Mouse (Mus musculus) midbrain, embryonic 11.5 days (tissue): ENCODE results near the gene Ly6g6f. TPM values are rescaled to one million over a fixed set of nuclear protein-coding genes. Genes with fewer than 3 reads are reported as not detected.

Experiments used
- ATAC-seq: fragments of 200-750 bp; cut with Nextera tagmentation; 2 replicates; pipeline ENCODE4 v1.8.0; 2017; ENCODE audit warnings: moderate TSS enrichment, moderate library complexity; ENCODE audit not compliant: low FRiP score
- DNase-seq: peaks from one replicate; pipeline ENCODE4 v3.0.0; 2015; ENCODE audit warnings: low spot score; ENCODE audit errors: missing footprints
- H3K27ac ChIP-seq: fragments of 300-500 bp; sonication (generic); 2 replicates; pipeline ENCODE4 v1.5.1; 2014; ENCODE audit warnings: low read depth, low read length
- H3K27me3 ChIP-seq: fragments of 300-500 bp; sonication (generic); 2 replicates; pipeline ENCODE4 v1.6.1; 2014; ENCODE audit warnings: mild to moderate bottlenecking, low read length, moderate library complexity, mixed read lengths; ENCODE audit not compliant: control insufficient read depth, insufficient read depth
- H3K36me3 ChIP-seq: fragments of 300-500 bp; sonication (generic); 2 replicates; pipeline ENCODE4 v1.6.1; 2014; ENCODE audit warnings: mild to moderate bottlenecking, low read length, moderate library complexity, mixed read lengths; ENCODE audit not compliant: control insufficient read depth, insufficient read depth
- H3K4me1 ChIP-seq: fragments of 300-500 bp; sonication (generic); 2 replicates; pipeline ENCODE4 v1.6.1; 2014; ENCODE audit warnings: low read length; ENCODE audit not compliant: control insufficient read depth, insufficient read depth
- H3K4me2 ChIP-seq: fragments of 300-500 bp; sonication (generic); 2 replicates; pipeline ENCODE4 v1.6.1; 2014; ENCODE audit warnings: mild to moderate bottlenecking, moderate library complexity
- H3K4me3 ChIP-seq: fragments of 300-500 bp; sonication (generic); 2 replicates; pipeline ENCODE4 v1.5.1; 2014; ENCODE audit warnings: low read depth, low read length
- H3K9ac ChIP-seq: fragments of 300-500 bp; sonication (generic); 2 replicates; pipeline ENCODE4 v1.6.1; 2014; ENCODE audit warnings: low read length
- H3K9me3 ChIP-seq: fragments of 300-500 bp; sonication (generic); 2 replicates; pipeline ENCODE4 v1.6.1; 2016; ENCODE audit warnings: low read length; ENCODE audit not compliant: control insufficient read depth
- WGBS: fragments of 180-500 bp; shearing (Covaris S2); extraction: QIAGEN DNeasy Blood & Tissue Kit; methylation state at CpG from one replicate; pipeline ENCODE4 v1.1.7; 2014; 5-methylcytosine and 5-hydroxymethylcytosine counted together
- polyA plus RNA-seq: library from polyadenylated mRNA; unstranded; fragments of >200 nt; fragmentation: Nextera tagmentation; extraction: Ambion mirVana; gene quantifications from 2 replicates; pipeline ENCODE4 v1.2.1, GENCODE M21; 2014

Gene Ly6g6f
- polyA plus RNA-seq, 1 experiment from 2014 or later: 0.74 TPM

DNA sequence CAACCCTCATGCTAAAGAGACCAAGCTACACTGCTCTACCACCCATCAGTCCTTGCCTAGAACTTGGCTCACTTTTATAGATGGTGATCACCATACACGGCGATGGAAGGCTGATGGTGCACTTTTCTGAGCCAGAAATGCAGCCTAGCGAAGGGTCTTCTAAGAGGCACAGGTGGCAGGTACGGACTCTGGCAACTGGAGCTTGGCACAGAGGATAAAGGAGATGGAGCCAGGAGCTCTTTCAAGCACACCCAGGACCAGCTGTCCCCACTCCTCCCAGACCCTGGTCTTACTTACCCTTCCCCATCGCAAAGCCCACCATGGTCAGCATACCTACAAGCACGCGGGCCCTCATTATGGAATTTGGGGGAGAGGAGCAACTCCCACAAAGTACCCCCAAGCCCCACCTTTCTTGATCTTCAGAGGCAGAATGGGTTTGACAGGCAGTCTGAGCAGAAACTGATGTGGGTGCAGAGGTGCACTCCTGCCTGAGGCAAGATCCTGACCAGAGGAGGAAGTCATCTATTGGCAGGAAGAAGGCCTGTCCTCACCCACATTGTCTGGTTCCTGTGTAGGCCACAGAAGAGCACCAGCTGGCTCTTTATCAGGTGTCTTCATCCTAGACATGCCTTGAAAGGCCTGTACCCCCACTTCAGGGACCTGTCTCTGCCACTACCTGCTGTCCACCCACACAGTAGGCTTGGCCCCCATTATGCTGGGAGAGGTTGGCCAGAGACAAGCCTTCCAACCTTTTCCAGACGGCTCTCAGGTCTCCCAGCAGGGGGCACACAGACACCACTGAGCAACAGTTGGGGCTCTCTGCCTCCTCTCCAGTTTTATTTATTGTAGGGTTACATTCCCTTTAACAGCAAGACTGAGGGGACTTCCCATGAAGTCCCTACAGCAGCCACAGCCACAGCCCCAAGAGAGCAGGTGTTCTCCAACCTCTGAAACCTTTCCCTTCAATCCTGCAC is 29.9 kb upstream of the Ly6g6f start, which contains the start of gene Ly6g5b:
Ly6g5b (minus strand) TSS at position 383 of the 974 bp plus-strand sequence.
- 87% methylated on average over 8 of the region's 8 CpGs for WGBS
- no peak within 1 kb of the TSS for H3K27ac ChIP-seq
- no peaks in the 10 kb centered on the region for H3K9me3 ChIP-seq
- H3K36me3 ChIP-seq: peaks cover 18% of the 10 kb centered on the region
- peaks cover 4% of the 10 kb centered on the region for H3K4me1 ChIP-seq
- no peak within 1 kb of the TSS; the same call in 1 of the 2 replicates for H3K9ac ChIP-seq
- H3K27me3 ChIP-seq: no peaks in the 10 kb centered on the region
- no peak within 1 kb of the TSS for H3K4me2 ChIP-seq
- no peak for ATAC-seq
- no peak for DNase-seq
- no peak within 1 kb of the TSS for H3K4me3 ChIP-seq

DNA sequence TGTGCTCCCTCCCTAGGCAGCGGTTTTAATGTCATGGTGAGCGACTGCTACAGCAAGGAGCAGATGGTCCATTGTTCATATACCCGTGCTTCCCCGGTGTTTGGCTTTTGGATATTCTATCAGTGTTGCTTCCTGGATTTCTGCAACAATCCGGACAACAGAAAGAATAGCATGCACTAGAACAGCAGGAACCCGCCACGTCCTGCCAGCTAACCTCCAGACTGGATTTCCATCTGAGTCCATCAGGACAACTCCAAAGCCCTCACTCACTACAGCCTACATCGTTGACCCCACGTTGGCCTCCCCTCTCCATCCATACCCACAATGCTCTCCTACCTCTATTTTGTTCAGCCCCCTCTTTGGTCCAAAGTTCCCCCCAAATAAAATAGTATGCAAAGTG is 26.4 kb upstream of the Ly6g6f start:
- no peak overlapping the region for H3K27ac ChIP-seq
- H3K9ac ChIP-seq: no peak overlapping the region
- ATAC-seq (no peak), DNase-seq (no peak)
- H3K4me2 ChIP-seq: no peak overlapping the region
- no peaks in the 10 kb centered on the region for H3K27me3 ChIP-seq
- WGBS: 75% methylated on average over 9 of the region's 9 CpGs
- no peak overlapping the region for H3K4me3 ChIP-seq
- H3K9me3 ChIP-seq: no peaks in the 10 kb centered on the region
- H3K4me1 ChIP-seq: no peaks in the 10 kb centered on the region
- peaks cover 10% of the 10 kb centered on the region for H3K36me3 ChIP-seq

DNA sequence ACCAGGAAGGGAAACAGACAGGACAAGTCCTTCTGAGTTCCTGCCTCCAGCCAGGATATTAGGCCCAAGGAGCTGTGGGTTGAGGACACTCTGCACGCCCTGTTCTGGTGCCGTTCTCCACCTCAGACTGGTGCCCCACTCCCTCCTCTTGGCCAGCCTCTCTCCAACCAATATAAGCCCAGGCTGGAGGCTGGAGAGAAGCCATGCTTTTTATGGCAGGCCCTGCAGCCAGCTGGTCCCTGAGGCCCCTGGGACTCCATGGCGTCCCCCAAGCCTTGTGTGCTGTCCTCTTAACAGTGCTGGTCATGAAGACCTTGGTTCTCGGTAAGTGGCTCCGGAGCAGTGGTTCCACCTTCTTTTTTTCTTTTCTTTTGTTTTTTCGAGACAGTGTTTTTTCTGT is 22.7 kb upstream of the Ly6g6f start, which contains the start of gene Ly6g5c:
Ly6g5c (plus strand) TSS at position 183 of the 400 bp plus-strand sequence.
- Histone ChIP-seq H3K4me3 (no peak within 1 kb of the TSS), H3K27me3 (no peaks in the 10 kb centered on the region), H3K36me3 (no peaks in the 10 kb centered on the region), H3K4me1 (peaks cover 8% of the 10 kb centered on the region), H3K9me3 (no peaks in the 10 kb centered on the region), H3K27ac (no peak within 1 kb of the TSS), H3K9ac (no peak within 1 kb of the TSS), H3K4me2 (no peak within 1 kb of the TSS)
- no peak for DNase-seq
- ATAC-seq: no peak
- 89% methylated on average over 6 of the region's 6 CpGs for WGBS

DNA sequence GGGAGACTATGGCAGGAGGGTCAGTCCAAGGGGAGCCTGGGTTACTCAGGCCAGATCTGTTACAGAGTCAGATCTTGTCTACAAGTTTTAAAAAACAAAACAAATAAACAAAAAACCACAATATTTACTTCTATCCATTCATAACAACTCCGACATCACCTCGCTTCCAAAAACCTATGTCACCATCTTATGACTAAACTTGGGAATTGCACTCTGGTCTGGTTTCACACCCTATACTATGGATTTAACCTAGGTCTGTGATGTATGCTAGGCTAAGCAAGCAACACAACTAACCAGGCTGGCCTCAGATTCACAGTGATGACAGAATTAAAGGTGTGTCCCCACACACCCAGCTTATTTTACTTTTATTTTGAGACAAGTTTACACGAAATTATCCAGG is 21.1 kb upstream of the Ly6g6f start:
- no peak overlapping the region for H3K4me3 ChIP-seq
- DNase-seq: no peak
- H3K4me2 ChIP-seq: peak overlapping the region; percentile 39
- WGBS: 69% methylated on average over 3 of the region's 3 CpGs
- H3K9ac ChIP-seq: peak overlapping the region; percentile 65
- no peaks in the 10 kb centered on the region for H3K27me3 ChIP-seq
- H3K9me3 ChIP-seq: no peaks in the 10 kb centered on the region
- ATAC-seq: no peak
- H3K4me1 ChIP-seq: peaks cover 8% of the 10 kb centered on the region
- no peak overlapping the region for H3K27ac ChIP-seq
- H3K36me3 ChIP-seq: peaks cover under 1% of the 10 kb centered on the region; the same call in 1 of the 2 replicates

DNA sequence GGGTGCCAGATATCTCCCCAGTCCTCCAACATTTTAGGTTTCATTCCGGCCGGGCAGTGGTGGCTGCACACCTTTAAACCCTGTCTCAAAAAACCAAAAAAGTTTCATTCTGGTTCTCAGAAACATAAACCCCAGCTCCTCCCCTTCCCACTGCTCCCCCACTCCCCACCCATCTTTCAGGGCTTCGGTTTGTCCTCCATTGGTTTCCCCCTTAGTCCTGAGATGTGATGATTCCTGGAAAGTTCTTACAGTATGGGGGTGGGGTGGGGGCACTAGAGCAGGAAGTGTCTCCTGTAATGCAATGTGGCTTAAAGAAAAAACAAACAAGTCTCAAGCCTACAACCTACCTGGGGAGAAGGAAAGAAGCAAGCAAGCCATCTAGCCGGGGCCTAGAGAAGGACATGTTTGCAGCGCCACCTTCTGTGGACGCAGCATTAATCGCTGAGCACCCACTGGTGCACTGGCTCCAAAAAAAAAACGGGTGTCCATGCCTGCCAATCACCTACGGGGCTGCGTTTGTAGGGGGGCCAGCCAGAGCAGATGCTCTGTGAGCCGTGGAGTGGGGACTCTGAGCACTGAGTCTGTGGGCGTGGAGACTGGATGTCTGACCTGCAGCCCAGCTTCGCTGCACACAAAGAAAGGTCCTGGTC is 20.5 kb upstream of the Ly6g6f start:
- DNase-seq (peak; percentile 89), ATAC-seq (peak; percentile 50)
- 22% methylated on average over 13 of the region's 13 CpGs for WGBS

DNA sequence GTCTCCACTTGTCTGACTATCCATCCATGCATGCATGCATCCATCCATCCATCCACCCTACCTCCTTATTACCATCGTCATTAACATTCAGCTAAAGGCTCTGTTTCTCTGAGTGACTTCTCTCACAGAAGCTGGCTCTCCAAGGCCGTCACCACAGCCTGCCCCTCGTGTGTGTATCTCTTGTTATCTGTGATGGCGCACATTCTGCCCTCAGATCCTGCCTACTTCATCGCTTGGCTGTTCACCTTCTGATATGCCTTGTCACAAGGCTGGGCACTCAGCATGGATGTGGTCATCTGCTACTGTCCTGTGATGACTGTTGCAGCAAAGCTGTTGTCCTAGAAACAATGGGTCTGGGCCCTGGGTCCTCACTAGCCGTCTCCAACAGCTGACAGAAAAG is 19.3 kb upstream of the Ly6g6f start:
- ATAC-seq (no peak), DNase-seq (no peak)
- Histone ChIP-seq H3K9me3 (no peaks in the 10 kb centered on the region), H3K27ac (no peak overlapping the region), H3K9ac (no peak overlapping the region), H3K4me2 (no peak overlapping the region), H3K4me3 (no peak overlapping the region), H3K36me3 (peaks cover 4% of the 10 kb centered on the region), H3K4me1 (peaks cover 8% of the 10 kb centered on the region), H3K27me3 (no peaks in the 10 kb centered on the region)
- WGBS: 81% methylated on average over 6 of the region's 6 CpGs

More for the DNA sequence above, 20.5 kb upstream of the Ly6g6f start:
- Histone ChIP-seq H3K4me3 (no peak overlapping the region), H3K4me1 (peaks cover 8% of the 10 kb centered on the region), H3K9ac (peak overlapping the region; percentile 65), H3K27ac (no peak overlapping the region), H3K4me2 (peak overlapping the region; percentile 39), H3K9me3 (no peaks in the 10 kb centered on the region), H3K36me3 (peaks cover 4% of the 10 kb centered on the region; the same call in 1 of the 2 replicates), H3K27me3 (no peaks in the 10 kb centered on the region)

DNA sequence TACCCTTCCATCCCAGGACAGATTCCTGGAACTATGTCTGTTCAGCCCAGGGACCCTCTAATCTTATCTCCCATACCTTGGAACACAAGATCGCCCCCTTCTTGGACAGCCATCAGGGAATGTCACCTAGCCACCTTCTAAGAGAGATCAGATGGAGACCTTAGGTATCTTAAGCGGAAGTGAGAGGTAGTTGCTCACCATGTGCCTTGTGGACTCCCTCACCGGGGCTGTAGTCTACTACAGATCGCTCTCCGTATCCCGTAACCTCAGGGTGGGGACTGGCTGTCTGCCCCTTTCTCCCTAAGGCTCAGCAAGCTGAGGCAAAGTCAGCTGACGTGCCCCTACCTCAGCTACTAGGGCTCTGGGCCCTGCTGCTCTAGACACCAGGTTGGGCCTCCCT is 18.7 kb upstream of the Ly6g6f start:
- no peak overlapping the region for H3K4me3 ChIP-seq
- no peaks in the 10 kb centered on the region for H3K9me3 ChIP-seq
- H3K27me3 ChIP-seq: no peaks in the 10 kb centered on the region
- H3K36me3 ChIP-seq: peaks cover 4% of the 10 kb centered on the region
- DNase-seq (no peak), ATAC-seq (no peak)
- H3K9ac ChIP-seq: no peak overlapping the region
- H3K4me2 ChIP-seq: no peak overlapping the region
- H3K4me1 ChIP-seq: peaks cover 8% of the 10 kb centered on the region
- 95% methylated on average over 7 of the region's 7 CpGs for WGBS
- no peak overlapping the region for H3K27ac ChIP-seq

DNA sequence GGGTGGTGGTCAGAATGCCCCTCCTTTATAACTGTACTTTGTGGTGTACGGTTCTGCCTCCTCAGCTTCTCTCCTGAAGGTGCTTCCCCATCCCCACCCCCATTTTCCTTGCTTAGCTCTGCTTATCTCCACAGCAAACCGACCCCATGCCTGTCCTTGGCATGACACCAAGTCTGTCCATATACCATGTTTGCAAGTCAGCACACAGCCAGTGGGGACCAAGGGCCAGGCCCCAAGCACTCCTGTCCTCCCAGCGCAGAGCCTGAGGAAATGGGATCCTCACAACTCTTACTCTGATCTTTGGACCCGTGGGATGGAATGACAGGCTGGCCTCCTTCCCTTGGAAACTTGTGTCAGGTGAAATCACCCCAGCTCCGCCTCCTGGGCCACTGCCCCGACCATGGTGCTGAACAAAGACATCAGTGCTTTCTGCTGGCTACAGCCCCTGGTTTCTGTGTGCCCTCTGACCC is 17.8 kb upstream of the Ly6g6f start:
- H3K27ac ChIP-seq: no peak overlapping the region
- H3K4me3 ChIP-seq: no peak overlapping the region
- H3K9ac ChIP-seq: no peak overlapping the region
- DNase-seq (no peak), ATAC-seq (no peak)
- no peak overlapping the region for H3K4me2 ChIP-seq
- no peaks in the 10 kb centered on the region for H3K9me3 ChIP-seq
- H3K27me3 ChIP-seq: no peaks in the 10 kb centered on the region
- 66% methylated on average over 6 of the region's 6 CpGs for WGBS
- H3K36me3 ChIP-seq: peaks cover 4% of the 10 kb centered on the region
- peaks cover 8% of the 10 kb centered on the region for H3K4me1 ChIP-seq

DNA sequence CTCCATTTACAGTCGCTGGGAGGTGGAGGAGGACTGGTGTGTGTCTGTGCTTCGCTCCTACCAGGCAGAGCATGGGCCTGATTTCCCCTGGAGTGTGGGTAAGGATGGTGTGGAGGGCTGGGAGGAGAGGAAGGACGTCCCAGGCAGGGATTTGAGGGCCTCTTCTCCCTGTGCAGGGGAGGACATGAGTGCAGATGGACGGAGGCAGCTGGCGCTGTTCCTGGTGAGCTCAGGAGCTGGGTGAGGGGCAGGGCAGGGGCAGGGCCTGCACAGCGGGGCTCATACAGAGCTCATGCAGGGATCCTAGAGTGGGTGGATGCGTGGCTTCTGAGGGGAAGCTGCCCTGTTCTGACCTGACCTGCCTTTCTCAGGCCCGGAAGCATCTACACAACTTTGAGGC is 16.9 kb upstream of the Ly6g6f start:
- H3K4me3 ChIP-seq: no peak overlapping the region
- ATAC-seq (no peak), DNase-seq (no peak)
- H3K9ac ChIP-seq: no peak overlapping the region
- H3K4me2 ChIP-seq: no peak overlapping the region
- no peaks in the 10 kb centered on the region for H3K27me3 ChIP-seq
- H3K9me3 ChIP-seq: no peaks in the 10 kb centered on the region
- WGBS: 76% methylated on average over 8 of the region's 8 CpGs
- peaks cover 6% of the 10 kb centered on the region for H3K36me3 ChIP-seq
- no peak overlapping the region for H3K27ac ChIP-seq
- peaks cover 8% of the 10 kb centered on the region for H3K4me1 ChIP-seq
